Mouse (Mus musculus) testis, postnatal 14 days (tissue): ENCODE data around the gene Fkbp10.
A peak's percentile ranks its signal among the peaks of the same experiment; 100 is the strongest.

Source experiments
- DNase-seq: peaks from one replicate; pipeline ENCODE4 v3.0.0; 2021; ENCODE audit warnings: low spot score

Fkbp10 gene

GRCm38 (mm10) chr11:100394353-100395074 is 21.0 kb upstream of the Fkbp10 start:
- DNase-seq, result no peak

- no peak for DNase-seq
These were observed 20.3 kb upstream of the Fkbp10 start for GRCm38 (mm10) chr11:100395200-100395599.

GRCm38 (mm10) chr11:100395861-100396631 is 19.5 kb upstream of the Fkbp10 start:
- no peak for DNase-seq

- peak; percentile 72 for DNase-seq
These were observed 18.5 kb upstream of the Fkbp10 start for GRCm38 (mm10) chr11:100396886-100397599.

- peak; percentile 98 for DNase-seq
These were observed 17.7 kb upstream of the Fkbp10 start, which contains the start of gene Jup for GRCm38 (mm10) chr11:100397600-100398389. Jup (minus strand) TSS chr11:100397763.

GRCm38 (mm10) chr11:100398517-100398916 is 17.0 kb upstream of the Fkbp10 start:
- no peak for DNase-seq

- DNase-seq, result no peak
These were observed 16.2 kb upstream of the Fkbp10 start for GRCm38 (mm10) chr11:100399320-100399719.

- no peak for DNase-seq
These were observed 15.6 kb upstream of the Fkbp10 start for GRCm38 (mm10) chr11:100399727-100400538.

GRCm38 (mm10) chr11:100400842-100401241 is 14.7 kb upstream of the Fkbp10 start:
- DNase-seq, result no peak

- no peak for DNase-seq
These were observed 13.3 kb upstream of the Fkbp10 start for GRCm38 (mm10) chr11:100402240-100402639.

GRCm38 (mm10) chr11:100402682-100403081 is 12.8 kb upstream of the Fkbp10 start:
- no peak for DNase-seq

- no peak for DNase-seq
These were observed 11.9 kb upstream of the Fkbp10 start for GRCm38 (mm10) chr11:100403445-100404134.

GRCm38 (mm10) chr11:100404456-100405074 is 10.9 kb upstream of the Fkbp10 start:
- no peak for DNase-seq

GRCm38 (mm10) chr11:100406273-100406672 is 9.2 kb upstream of the Fkbp10 start:
- no peak for DNase-seq

GRCm38 (mm10) chr11:100406995-100407705 is 8.3 kb upstream of the Fkbp10 start:
- no peak for DNase-seq

- no peak for DNase-seq
These were observed 7.2 kb upstream of the Fkbp10 start for GRCm38 (mm10) chr11:100408076-100408834.

- DNase-seq, result peak; percentile 63
These were observed 6.5 kb upstream of the Fkbp10 start for GRCm38 (mm10) chr11:100408835-100409462.

- DNase-seq, result no peak
These were observed 5.8 kb upstream of the Fkbp10 start for GRCm38 (mm10) chr11:100409686-100410085.
